Mouse (Mus musculus) ES-E14 (cell line): ENCODE measurements at regions not wholly inside any gene's neighbourhood (a gene's known extent, or its start where the extent isn't known, plus 50 kb on each side); places are given as distances from the start of the nearest gene placed in this dataset.

Experiments
- DNase-seq: peaks from one replicate; pipeline ENCODE4 v3.0.0-alpha.2; 2013; ENCODE audit warnings: low read depth, low spot score
- H3K27ac ChIP-seq: 2 replicates; pipeline ENCODE4 v1.5.1; 2012; ENCODE audit warnings: low read depth, mild to moderate bottlenecking, low read length, moderate library complexity, mixed read lengths; ENCODE audit not compliant: poor library complexity, insufficient read depth, severe bottlenecking
- H3K36me3 ChIP-seq: 2 replicates; pipeline ENCODE4 v1.6.1; 2012; ENCODE audit warnings: mild to moderate bottlenecking, low read length, moderate library complexity, mixed read lengths; ENCODE audit not compliant: control insufficient read depth, poor library complexity, insufficient read depth, severe bottlenecking
- H3K4me1 ChIP-seq, 2 experiments: fragments of 150-350 bp in 1 of 2; sonication (generic) in 1 of 2; 2 replicates each; pipeline ENCODE4 v1.6.1; 2012; ENCODE audit warnings: low read length in 2 of 2, mild to moderate bottlenecking in 1 of 2, mixed read lengths in 1 of 2; ENCODE audit not compliant: control insufficient read depth in 2 of 2, insufficient read depth in 2 of 2, poor library complexity in 1 of 2
- H3K4me3 ChIP-seq, 2 experiments: fragments of 150-350 bp in 1 of 2; sonication (generic) in 1 of 2; 2 replicates each; pipeline ENCODE4 v1.5.1; 2012; ENCODE audit warnings: low read length in 2 of 2, low read depth in 1 of 2, mild to moderate bottlenecking in 1 of 2, mixed read lengths in 1 of 2; ENCODE audit not compliant: insufficient read depth in 1 of 2, poor library complexity in 1 of 2, severe bottlenecking in 1 of 2
- H3K9ac ChIP-seq: 2 replicates; pipeline ENCODE4 v1.6.1; 2012; ENCODE audit warnings: low read depth, mild to moderate bottlenecking, low read length, mixed read lengths; ENCODE audit not compliant: poor library complexity, insufficient read depth, severe bottlenecking
- H3K9me3 ChIP-seq: fragments of 150-350 bp; sonication (generic); 2 replicates; pipeline ENCODE4 v1.6.1; 2012; ENCODE audit warnings: low read depth, mild to moderate bottlenecking, low read length; ENCODE audit not compliant: control insufficient read depth, insufficient read depth
- CHD2 ChIP-seq: IDR thresholded peaks from 2 replicates; pipeline ENCODE4 v1.6.1; 2014; ENCODE audit warnings: mild to moderate bottlenecking, low read depth, low read length, inconsistent platforms
- HCFC1 ChIP-seq: IDR thresholded peaks from 2 replicates; pipeline ENCODE4 v1.6.1; 2012; ENCODE audit warnings: low read length, inconsistent platforms, borderline replicate concordance; ENCODE audit not compliant: insufficient read depth
- MAFK ChIP-seq: IDR thresholded peaks from 2 replicates; pipeline ENCODE4 v1.6.1; 2014; ENCODE audit warnings: mild to moderate bottlenecking, low read depth, low read length, inconsistent platforms; ENCODE audit not compliant: insufficient read depth
- ZC3H11A ChIP-seq: IDR thresholded peaks from 2 replicates; pipeline ENCODE4 v1.6.1; 2012; ENCODE audit warnings: low read depth, mild to moderate bottlenecking, inconsistent platforms, low read length, borderline replicate concordance
- ZNF384 ChIP-seq: IDR thresholded peaks from 2 replicates; pipeline ENCODE4 v1.6.1; 2012; ENCODE audit warnings: low read depth, low read length, inconsistent platforms
- in situ Hi-C, 2 experiments: fragments of 600-800 bp; cut with MboI; formaldehyde crosslinking; loops; one replicate each; pipeline ENCODE4 v1.15.1; 2025; ENCODE audit warnings: low sequenced_read_pairs in 2 of 2, inconsistent platforms in 1 of 2; ENCODE audit not compliant: unreplicated experiment in 2 of 2

GRCm38 (mm10) chr1:71811196-71811788 lies 158.3 kb upstream of the Fn1 start:
- no peaks in the 10 kb centered on the region for H3K36me3 ChIP-seq
- no peak overlapping the region for H3K27ac ChIP-seq
- H3K4me1 ChIP-seq: no peaks in the 10 kb centered on the region
- H3K4me3 ChIP-seq: no peak overlapping the region
- no peak for TF ChIP-seq ZC3H11A
- no peak for TF ChIP-seq MAFK
- in situ Hi-C loops: no loop called here
- no peaks in the 10 kb centered on the region for H3K9me3 ChIP-seq
- H3K9ac ChIP-seq: no peak overlapping the region
- DNase-seq: no peak

DNA sequence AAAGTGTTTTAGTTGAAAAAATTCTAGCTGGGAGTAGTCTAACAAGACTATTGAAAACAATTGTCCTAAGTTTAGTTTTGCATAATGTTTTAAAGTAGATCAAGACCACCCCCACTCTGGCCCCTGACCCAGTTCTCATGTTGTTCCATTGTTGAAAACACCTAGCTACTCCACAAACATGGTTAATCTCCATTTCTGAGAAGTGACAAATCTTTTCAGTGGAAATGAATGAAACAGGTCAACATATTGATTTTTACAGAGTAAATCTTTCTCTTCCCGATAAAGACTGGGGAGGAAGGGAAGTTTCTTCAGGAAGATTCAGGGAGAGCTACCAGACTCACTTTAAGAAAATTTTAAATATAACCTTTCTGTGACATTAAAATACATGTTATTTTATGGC lies 155.0 kb upstream of the Fn1 start:
- in situ Hi-C loops: no loop called here
- TF ChIP-seq HCFC1: no peak

GRCm38 (mm10) chr1:71807586-71807985 lies 154.6 kb upstream of the Fn1 start:
- H3K9me3 ChIP-seq: no peaks in the 10 kb centered on the region
- TF ChIP-seq CHD2: no peak
- no peak for TF ChIP-seq MAFK
- TF ChIP-seq ZC3H11A: no peak
- TF ChIP-seq ZNF384: no peak
- no peak for TF ChIP-seq HCFC1
- no peaks in the 10 kb centered on the region for H3K4me1 ChIP-seq
- no peaks in the 10 kb centered on the region for H3K36me3 ChIP-seq
- no peak overlapping the region for H3K9ac ChIP-seq
- H3K4me3 ChIP-seq: no peak overlapping the region
- no peak for DNase-seq
- no peak overlapping the region for H3K27ac ChIP-seq
- in situ Hi-C loops: no loop called here

More for the DNA sequence above, 155.0 kb upstream of the Fn1 start:
- Histone ChIP-seq H3K36me3 (no peaks in the 10 kb centered on the region), H3K9me3 (no peaks in the 10 kb centered on the region), H3K27ac (no peak overlapping the region), H3K4me3 (no peak overlapping the region), H3K4me1 (no peaks in the 10 kb centered on the region), H3K9ac (no peak overlapping the region)
- DNase-seq: no peak

- H3K4me3 ChIP-seq: no peak overlapping the region
- no peak for TF ChIP-seq CHD2
- no peak for TF ChIP-seq ZC3H11A
- TF ChIP-seq HCFC1: no peak
- no peak for TF ChIP-seq ZNF384
- no peak for TF ChIP-seq MAFK
- H3K9me3 ChIP-seq: no peaks in the 10 kb centered on the region
- H3K4me1 ChIP-seq: no peaks in the 10 kb centered on the region
- H3K27ac ChIP-seq: no peak overlapping the region
- in situ Hi-C loops: no loop called here
- DNase-seq: no peak
- no peak overlapping the region for H3K9ac ChIP-seq
- no peaks in the 10 kb centered on the region for H3K36me3 ChIP-seq
These were observed 148.5 kb upstream of the Fn1 start for GRCm38 (mm10) chr1:71801283-71802066.

- Histone ChIP-seq H3K9me3 (no peaks in the 10 kb centered on the region), H3K4me1 (no peaks in the 10 kb centered on the region), H3K36me3 (no peaks in the 10 kb centered on the region), H3K9ac (no peak overlapping the region), H3K4me3 (no peak overlapping the region), H3K27ac (no peak overlapping the region)
- in situ Hi-C loops: no loop called here
- TF ChIP-seq HCFC1 (no peak), ZC3H11A (no peak), MAFK (no peak), ZNF384 (no peak), CHD2 (no peak)
- peak; percentile 7 for DNase-seq
These were observed 147.6 kb upstream of the Fn1 start for GRCm38 (mm10) chr1:71800581-71800980.
